Mouse (Mus musculus): ENCODE data around the gene Fars2. TPM values are rescaled to one million over a fixed set of nuclear protein-coding genes. Genes with fewer than 3 reads are reported as not detected.

The Fars2 gene
- polyA plus RNA-seq, 1 experiment, result 34.9 TPM

DNA sequence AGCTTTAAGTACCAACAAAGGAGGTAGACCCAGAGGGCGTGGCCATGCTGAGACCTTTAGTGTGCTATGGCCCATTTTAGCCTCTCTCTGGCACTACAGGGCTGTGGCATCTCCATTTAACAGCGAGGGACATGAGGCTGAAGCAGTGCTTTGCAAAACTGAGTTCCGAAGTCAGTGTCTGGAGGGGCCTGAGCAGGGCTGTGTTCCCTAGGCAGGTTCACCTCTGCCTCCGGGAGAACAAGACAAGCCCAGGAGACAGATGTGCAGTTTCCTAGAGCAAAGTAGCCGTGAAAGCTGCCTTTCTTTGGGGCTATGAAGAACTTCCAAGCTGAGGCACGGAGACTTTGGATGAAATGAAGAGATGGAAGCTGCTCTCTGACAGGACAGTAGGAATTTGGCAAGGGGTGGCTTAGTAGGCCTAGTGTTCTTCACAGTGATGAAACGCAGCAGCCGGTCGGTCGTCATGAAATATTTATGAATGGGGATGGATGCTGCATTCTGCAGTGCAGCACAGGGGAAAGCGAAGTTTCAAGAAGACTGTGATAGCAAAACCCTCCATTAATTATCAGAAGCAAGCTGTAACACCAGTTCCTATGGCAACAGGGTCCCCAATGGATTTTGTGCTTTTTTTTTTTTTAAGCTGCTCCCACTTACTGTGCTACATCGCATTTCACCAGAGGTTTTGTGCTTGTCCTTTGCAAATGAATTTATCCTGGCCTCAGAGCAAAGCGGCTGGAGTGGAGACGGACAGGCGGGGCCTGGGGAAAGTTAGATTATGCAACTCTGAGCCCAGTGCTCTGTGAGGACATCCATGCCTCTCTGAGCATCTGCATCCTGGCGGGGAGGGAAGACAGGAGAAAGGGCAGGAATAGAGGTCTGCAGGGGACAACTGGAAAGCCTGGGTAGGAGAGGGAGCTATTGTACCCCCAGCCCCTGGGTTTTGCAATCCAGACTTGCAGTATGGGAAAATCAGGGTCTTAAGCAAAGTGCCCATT lies 445.5 kb downstream of the Fars2 start:
- 69% methylated on average over 16 of the region's 16 CpGs for WGBS
- no peak for DNase-seq
- Histone ChIP-seq H3K4me1 (ENCODE audit: control insufficient read depth, insufficient read depth, low read length) (no peaks in the 10 kb centered on the region), H3K4me3 (replicated peaks; ENCODE audit: extremely low read depth, low read depth, low read length) (no peak overlapping the region)
- TF ChIP-seq CTCF (IDR thresholded peaks at IDR 0.05; ENCODE audit: insufficient read depth, low read length), result no peak
- TF ChIP-seq POLR2A (IDR thresholded peaks at IDR 0.05; ENCODE audit: borderline replicate concordance, extremely low read depth, low read depth, low read length), result no peak

DNA sequence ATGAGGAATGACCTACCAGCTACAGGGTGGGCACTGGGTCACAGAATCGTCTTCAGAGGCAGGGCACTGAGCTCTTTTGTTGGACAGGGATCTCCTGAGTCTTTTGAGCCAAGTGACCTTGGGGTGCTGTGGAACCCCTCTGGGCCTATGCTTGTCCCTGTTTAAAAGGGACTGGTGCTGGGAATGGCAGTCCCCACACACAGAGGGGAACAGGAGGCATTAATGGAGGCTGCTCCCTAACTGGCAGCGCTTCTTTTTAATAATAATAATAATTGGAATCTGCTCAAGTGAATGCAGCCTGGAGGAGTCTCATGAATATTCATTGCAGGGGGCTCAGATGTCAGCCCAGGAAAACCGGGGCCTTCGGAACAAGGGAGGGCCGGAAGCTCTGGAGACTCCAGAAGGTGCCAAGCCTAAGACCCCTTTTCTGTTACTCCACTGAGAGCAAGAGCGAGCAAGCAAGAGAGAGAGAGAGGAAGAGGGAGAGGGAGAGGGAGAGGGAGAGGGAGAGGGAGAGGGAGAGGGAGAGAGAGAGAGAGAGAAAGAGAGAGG lies 447.6 kb downstream of the Fars2 start:
- 54% methylated on average over 6 of the region's 6 CpGs for WGBS
- TF ChIP-seq CTCF (IDR thresholded peaks at IDR 0.05; ENCODE audit: insufficient read depth, low read length), result no peak
- no peak for TF ChIP-seq POLR2A (IDR thresholded peaks at IDR 0.05; ENCODE audit: borderline replicate concordance, extremely low read depth, low read depth, low read length)
- no peak for DNase-seq
- H3K4me1 ChIP-seq (ENCODE audit: control insufficient read depth, insufficient read depth, low read length), result no peaks in the 10 kb centered on the region
- H3K4me3 ChIP-seq (replicated peaks; ENCODE audit: extremely low read depth, low read depth, low read length), result no peak overlapping the region

- 56% methylated on average over 4 of the region's 4 CpGs for WGBS
- Histone ChIP-seq H3K4me3 (replicated peaks; ENCODE audit: extremely low read depth, low read depth, low read length) (no peak overlapping the region), H3K4me1 (ENCODE audit: control insufficient read depth, insufficient read depth, low read length) (no peaks in the 10 kb centered on the region)
- TF ChIP-seq CTCF (IDR thresholded peaks at IDR 0.05; ENCODE audit: insufficient read depth, low read length) (no peak), POLR2A (IDR thresholded peaks at IDR 0.05; ENCODE audit: borderline replicate concordance, extremely low read depth, low read depth, low read length) (no peak)
- no peak for DNase-seq
These were observed 459.6 kb downstream of the Fars2 start for GRCm38 (mm10) chr13:36576781-36577180.

- no peak overlapping the region for H3K4me3 ChIP-seq (replicated peaks; ENCODE audit: extremely low read depth, low read depth, low read length)
These were observed 460.8 kb downstream of the Fars2 start for GRCm38 (mm10) chr13:36577916-36578568.

DNA sequence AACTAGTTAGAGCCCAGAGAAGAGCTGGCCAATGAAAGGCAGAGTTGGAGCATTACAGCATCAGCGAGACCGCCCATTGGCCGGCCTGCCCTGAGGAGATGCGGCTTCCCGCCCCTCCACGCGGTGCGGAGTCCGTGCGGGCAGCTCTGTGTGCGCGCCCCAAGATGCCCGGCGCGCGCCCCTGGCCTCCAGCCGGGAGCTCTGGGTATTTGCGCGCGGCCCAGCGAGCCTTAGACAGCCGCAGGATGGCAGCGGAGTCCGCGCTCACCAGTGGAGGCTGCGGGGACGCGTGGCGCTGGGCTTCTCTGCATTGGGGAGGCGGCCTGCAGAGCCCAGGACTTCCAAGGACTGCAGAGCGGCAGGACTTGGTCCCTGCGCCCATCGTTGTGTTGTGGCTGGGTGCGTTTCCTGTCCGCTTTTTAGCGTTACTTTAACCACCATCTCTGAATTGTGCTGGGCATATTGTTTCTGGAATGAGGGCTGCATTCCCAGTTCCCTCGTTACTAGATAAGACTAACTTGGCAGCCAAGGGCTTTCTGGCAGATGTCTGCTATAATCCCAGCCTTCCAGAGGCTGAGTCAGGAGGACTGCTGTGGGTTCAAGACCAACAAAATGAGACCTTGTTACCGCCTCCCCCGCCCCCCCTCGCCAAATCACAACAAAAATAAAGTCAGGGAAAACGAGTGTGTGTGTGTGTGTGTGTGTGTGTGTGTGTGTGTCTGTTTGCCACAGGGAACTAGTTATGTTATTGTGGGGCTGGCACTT lies 461.5 kb downstream of the Fars2 start:
- TF ChIP-seq POLR2A (IDR thresholded peaks at IDR 0.05; ENCODE audit: borderline replicate concordance, extremely low read depth, low read depth, low read length), result no peak
- TF ChIP-seq CTCF (IDR thresholded peaks at IDR 0.05; ENCODE audit: insufficient read depth, low read length), result no peak
- 4% methylated on average over 41 of the region's 41 CpGs for WGBS
- DNase-seq, result peak; percentile 25
- Histone ChIP-seq H3K4me3 (replicated peaks; ENCODE audit: extremely low read depth, low read depth, low read length) (peak overlapping the region; percentile 6), H3K4me1 (ENCODE audit: control insufficient read depth, insufficient read depth, low read length) (no peaks in the 10 kb centered on the region)

More at GRCm38 (mm10) chr13:36577916-36578568, 460.8 kb downstream of the Fars2 start:
- TF ChIP-seq POLR2A (IDR thresholded peaks at IDR 0.05; ENCODE audit: borderline replicate concordance, extremely low read depth, low read depth, low read length) (no peak), CTCF (IDR thresholded peaks at IDR 0.05; ENCODE audit: insufficient read depth, low read length) (no peak)
- DNase-seq, result no peak
- 40% methylated on average over 7 of the region's 7 CpGs for WGBS
- no peaks in the 10 kb centered on the region for H3K4me1 ChIP-seq (ENCODE audit: control insufficient read depth, insufficient read depth, low read length)

DNA sequence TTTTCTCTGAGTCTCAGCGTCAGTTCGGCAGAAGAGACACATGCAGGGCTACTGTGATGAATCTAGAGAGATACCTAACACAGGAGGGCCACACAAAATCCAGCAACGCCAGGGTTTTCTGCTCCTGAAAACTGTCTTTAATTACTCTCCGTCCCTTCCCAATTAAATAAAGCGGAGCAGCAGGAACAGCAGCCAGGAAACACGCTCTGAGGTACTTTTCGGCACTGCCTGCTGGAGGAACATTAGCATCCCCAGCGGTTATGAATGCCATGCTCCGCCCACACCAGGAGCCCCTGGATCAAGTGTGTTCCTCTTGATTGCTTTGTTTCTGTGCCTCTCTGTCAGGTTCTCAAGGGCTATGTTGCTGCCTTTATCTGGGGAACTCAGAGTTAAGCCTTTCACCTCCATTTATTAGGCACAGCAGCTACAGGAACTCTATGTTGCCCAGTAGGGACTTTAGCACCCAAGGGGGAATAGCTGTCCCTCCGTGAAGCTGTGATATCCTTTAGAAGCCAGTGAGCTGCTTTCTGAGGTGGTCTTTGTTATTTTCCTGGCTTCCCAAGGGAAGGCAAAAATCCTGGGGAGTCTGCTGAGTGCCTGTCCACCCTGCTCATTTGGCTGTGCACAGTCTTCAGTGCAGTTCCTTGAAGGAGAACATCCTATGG lies 465.3 kb downstream of the Fars2 start:
- WGBS, result 38% methylated on average over 10 of the region's 10 CpGs

GRCm38 (mm10) chr13:36583481-36584151 lies 466.4 kb downstream of the Fars2 start:
- no peaks in the 10 kb centered on the region for H3K4me1 ChIP-seq (ENCODE audit: control insufficient read depth, insufficient read depth, low read length)
- DNase-seq, result no peak
- TF ChIP-seq POLR2A (IDR thresholded peaks at IDR 0.05; ENCODE audit: borderline replicate concordance, extremely low read depth, low read depth, low read length) (no peak), CTCF (IDR thresholded peaks at IDR 0.05; ENCODE audit: insufficient read depth, low read length) (no peak)
- H3K4me3 ChIP-seq (replicated peaks; ENCODE audit: extremely low read depth, low read depth, low read length), result no peak overlapping the region
- 27% methylated on average over 16 of the region's 16 CpGs for WGBS

More for the DNA sequence above, 465.3 kb downstream of the Fars2 start:
- TF ChIP-seq POLR2A (IDR thresholded peaks at IDR 0.05; ENCODE audit: borderline replicate concordance, extremely low read depth, low read depth, low read length) (no peak), CTCF (IDR thresholded peaks at IDR 0.05; ENCODE audit: insufficient read depth, low read length) (no peak)
- H3K4me1 ChIP-seq (ENCODE audit: control insufficient read depth, insufficient read depth, low read length), result no peaks in the 10 kb centered on the region
- no peak overlapping the region for H3K4me3 ChIP-seq (replicated peaks; ENCODE audit: extremely low read depth, low read depth, low read length)
- no peak for DNase-seq

DNA sequence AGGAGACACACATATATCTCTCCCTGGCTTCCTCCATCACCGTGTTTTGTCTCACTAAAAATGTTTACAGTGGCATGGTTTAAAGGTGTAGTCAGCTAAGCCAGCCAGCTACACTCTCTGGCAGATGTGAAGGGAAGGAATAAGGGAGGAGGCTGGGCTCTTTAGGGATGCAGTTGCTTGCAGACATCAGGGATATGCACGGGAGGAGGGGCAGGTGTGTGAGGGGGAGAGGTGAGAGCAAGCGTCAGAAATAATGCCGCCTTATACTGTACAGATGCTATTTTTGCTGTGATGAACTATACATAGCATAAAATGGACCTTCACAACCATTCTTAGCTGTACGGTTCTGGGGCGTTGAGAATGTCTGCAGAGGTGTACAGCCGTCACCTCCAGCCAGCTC lies 467.0 kb downstream of the Fars2 start:
- TF ChIP-seq POLR2A (IDR thresholded peaks at IDR 0.05; ENCODE audit: borderline replicate concordance, extremely low read depth, low read depth, low read length), result no peak
- TF ChIP-seq CTCF (IDR thresholded peaks at IDR 0.05; ENCODE audit: insufficient read depth, low read length), result no peak
- Histone ChIP-seq H3K4me1 (ENCODE audit: control insufficient read depth, insufficient read depth, low read length) (no peaks in the 10 kb centered on the region), H3K4me3 (replicated peaks; ENCODE audit: extremely low read depth, low read depth, low read length) (no peak overlapping the region)
- no peak for DNase-seq
- 67% methylated on average over 7 of the region's 7 CpGs for WGBS
